Mouse (Mus musculus) lung, postnatal 14 days (tissue): Measurements from ENCODE around the gene Grid2.

ENCODE experiments used
- DNase-seq: peaks from one replicate; pipeline ENCODE4 v3.0.0; 2021

Grid2 gene

DNA sequence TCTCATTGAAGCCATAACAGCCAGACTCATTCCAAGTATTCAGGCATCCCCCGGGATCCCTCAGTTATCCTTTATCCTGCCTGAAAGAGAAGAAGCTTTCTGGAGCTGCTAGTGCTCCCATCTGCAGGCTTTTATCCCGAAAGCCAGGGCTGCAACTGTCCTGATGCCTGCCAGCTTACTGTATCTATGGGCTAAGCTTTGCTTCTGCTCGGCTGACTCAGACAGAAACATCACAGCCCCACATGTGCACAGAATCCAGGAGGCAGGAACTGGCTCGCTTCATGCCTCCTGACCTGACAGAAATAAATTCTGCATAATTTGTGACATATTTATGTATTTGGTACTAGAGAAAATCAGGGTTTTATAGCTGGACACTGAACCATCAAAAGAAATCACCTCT lies 1361.2 kb downstream of the Grid2 start:
- no peak for DNase-seq

DNA sequence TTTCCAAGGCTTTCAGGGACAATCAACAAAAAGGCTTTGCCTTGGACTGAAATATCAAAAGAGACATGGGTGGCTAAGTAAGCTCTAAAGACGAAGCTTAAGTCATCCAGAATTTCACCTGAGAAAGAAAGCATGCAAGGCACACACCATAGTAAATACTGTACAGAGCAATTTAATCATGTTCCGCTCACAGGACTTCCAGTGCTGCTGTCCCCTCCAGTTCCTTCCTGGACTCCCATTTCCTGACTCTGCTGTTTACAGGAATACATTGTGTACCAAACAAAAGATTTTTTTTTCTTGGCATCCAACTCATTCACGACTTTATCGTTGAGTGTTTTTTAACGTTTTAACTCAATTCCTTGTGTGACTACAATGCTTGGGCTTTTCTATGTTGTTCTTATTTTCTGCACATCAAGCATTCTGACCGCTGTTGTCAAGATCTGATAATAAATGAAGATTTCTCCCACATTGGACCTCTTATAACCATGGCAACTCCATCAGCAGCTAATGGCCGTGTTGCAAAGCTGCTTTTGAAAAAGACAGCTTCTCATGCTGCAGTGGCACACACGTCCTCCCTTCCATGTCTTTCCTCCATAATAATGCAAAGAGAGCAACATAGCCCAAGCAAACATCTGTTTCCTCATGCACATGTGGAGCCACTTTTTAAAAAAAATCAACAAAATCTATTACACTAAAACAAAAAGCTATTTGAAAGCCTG lies 1361.9 kb downstream of the Grid2 start:
- no peak for DNase-seq

DNA sequence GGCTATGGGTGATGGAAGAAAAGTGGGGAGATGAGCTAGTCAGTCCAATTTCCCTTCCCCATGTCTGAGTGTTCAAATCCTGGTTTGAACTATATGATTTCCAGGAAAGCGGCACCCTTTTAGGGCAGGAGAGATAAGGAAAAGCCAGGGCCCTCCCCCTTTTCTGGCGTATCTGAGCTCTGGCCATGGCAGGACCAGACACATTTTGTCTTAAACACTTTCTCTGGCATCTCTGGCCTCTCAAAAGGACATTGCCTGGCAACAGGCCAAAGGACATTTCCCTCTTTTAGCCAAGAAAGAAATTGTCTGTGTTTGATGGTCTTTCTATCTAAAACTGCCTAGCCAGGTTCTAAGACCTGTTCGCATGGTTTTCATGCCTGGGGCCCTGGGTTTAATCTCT lies 1367.7 kb downstream of the Grid2 start:
- peak; percentile 47 for DNase-seq

DNA sequence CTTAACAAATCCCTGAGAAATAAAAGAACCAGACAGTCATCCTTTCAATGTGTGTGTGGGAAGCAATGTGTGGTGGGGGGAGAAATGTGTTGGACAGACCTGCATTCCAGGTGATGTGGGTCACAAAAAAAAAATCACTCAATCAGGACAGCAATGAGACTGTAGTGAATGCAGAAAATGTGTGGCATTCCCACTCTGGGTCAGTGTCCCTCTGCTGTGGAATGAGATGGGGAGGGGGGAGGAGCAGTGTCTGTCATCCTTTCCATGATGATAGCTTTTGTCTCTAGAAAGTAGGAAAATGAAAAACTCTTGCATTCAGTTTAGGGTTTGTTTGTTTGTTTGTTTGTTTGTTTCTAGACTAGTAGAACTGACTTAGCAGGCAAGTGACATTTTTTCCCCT lies 1392.0 kb downstream of the Grid2 start:
- no peak for DNase-seq

DNA sequence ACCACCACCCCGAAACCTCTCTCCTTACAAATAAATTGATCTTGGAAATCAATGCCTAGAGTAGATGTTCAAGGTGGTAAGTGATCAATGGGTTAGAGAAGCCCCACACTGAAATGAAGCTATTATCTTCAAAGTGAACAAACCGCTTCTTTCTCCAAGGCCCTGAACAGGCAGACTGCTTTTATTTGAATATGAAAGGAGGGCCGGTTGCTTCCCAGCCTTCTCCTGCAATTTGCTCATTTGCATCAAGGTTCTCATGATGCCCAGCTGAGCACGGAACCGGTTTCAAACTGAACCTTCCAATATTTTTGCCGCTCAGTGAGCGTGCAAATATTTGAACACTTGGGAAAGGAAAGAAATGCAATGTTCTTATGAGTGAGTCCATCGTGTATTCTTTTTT lies 1392.5 kb downstream of the Grid2 start:
- no peak for DNase-seq

DNA sequence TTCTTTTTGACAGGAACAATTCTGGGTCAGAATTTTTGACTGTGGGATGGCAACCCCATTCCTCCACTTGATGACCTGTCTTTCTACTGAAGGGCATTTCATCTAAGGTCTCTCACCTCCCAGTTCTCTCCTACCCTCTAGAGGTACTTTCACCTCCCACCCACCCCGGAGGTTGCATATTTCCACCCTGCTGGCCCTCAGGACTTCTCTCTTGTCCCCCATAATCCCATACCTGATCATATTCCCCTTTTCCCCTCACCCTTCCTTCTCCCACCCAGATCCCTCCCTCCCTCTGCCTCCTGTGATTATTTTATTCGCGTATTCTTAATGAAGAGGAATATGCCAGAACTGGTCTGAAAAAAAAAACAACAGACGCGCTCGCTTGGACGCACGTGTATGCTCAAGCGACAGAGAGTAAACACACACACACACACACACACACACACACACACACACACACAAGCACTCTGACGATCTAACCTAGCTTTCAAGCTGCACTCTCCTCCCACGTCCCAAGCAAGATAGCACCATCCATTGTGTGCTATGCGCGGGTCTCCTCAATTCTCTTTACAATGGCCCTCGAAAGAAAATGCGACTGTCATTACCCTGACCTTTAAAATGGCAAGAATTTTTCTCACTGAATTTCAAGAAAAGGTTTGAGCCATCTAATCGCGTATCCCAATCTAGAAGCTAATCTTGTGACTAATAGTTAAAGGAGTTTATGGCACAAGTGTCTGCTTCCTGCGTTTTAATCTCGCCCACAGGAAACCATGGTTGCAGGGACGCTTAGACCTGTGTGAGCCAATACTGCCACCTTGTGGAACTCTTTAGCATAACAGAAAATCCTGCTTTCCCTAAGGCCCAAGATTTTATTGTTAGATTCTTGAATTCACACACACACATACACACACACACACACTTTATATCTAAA lies 1393.9 kb downstream of the Grid2 start:
- peak; percentile 59 for DNase-seq

DNA sequence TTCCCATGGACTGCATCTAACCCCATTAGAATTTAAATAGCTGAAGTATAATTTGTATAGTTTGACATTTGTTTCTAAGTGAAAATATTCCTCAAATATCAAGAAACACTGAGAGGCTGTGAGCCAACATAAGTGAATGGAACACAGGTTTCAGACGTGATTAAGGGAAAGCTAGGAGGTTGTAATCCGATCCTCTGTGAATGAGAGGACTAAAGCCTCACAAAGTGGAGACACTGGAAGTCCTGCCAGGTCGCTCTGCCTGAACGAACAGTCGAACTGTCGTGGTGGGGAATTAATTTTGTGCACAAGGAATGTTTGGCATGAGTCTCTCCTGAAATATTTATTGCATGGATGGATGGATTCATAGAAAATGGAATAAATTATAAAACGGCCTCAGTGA lies 1395.1 kb downstream of the Grid2 start:
- no peak for DNase-seq

DNA sequence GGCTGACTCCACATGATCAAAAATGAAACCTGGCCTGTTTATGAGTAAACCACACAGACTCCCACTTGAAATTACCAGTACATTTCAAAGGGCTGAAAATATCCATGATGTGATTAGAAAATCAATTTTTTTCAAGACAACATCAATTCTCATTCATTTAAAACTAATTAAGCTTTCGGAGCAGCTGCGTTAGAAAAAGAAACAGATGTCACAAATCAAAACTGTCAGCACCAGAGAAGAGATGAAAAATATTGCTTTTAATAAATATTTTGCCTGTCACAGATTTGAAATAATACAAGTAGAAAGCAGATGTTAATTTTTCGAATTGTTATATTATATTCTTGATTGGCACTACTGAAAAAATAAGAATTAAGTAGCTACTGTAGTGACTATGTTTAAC lies 1415.3 kb downstream of the Grid2 start:
- DNase-seq, result no peak

DNA sequence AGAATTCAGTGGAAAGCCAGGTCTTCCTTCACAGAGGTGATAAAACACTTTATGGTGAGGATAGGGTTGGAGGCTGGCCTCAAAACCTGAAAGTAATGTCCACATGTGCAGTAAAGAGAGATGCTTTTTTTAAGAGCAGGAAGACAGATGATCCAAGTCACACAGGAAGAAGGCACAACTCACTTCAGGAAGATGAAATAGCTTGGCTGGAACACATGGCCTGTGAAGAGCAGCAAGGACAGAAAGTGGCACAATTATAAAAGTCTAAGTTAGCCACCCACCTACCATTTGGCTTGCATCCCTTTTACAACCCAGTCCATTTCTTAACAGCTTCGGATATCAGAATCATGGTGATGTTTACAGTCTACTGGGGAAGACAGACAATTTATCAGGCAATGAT lies 1423.1 kb downstream of the Grid2 start:
- no peak for DNase-seq

DNA sequence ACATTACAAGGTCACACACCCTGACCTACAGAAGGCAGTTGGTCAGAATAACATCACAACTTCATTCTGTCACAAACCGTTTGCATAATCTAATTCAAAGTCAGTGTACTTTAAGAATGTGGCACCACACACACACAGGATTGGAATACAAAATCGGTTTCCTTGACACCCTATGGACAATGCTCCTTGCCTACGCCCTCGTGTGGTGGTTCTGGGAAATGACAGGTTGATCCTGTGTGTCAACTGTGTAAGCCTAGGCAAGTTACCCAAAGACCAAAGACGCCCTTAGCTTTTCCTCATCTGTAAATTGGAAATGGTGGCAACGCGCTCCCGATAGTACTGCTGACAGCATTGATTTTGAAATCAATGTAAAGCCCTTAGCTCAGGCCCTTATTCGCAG lies 1428.3 kb downstream of the Grid2 start:
- DNase-seq, result peak; percentile 4

DNA sequence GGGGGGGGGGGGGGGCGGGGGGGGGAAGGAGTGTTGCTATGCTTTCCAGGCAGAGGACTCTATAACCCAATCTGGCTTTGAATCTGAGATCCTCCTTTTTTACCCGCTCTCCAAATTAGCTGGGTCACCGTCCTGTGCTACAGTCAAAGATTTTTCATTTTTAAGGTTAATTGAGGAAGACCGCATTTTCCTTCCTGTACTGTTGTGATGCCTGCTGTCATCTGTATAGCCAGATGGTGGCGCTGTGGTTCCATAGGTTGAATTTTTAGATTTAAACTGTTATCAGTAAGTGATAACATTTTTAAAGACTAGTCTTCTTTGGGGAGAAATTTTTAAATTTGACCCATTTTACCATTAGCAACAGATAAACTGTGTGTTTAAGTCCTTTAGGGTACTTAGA lies 1429.3 kb downstream of the Grid2 start:
- no peak for DNase-seq

DNA sequence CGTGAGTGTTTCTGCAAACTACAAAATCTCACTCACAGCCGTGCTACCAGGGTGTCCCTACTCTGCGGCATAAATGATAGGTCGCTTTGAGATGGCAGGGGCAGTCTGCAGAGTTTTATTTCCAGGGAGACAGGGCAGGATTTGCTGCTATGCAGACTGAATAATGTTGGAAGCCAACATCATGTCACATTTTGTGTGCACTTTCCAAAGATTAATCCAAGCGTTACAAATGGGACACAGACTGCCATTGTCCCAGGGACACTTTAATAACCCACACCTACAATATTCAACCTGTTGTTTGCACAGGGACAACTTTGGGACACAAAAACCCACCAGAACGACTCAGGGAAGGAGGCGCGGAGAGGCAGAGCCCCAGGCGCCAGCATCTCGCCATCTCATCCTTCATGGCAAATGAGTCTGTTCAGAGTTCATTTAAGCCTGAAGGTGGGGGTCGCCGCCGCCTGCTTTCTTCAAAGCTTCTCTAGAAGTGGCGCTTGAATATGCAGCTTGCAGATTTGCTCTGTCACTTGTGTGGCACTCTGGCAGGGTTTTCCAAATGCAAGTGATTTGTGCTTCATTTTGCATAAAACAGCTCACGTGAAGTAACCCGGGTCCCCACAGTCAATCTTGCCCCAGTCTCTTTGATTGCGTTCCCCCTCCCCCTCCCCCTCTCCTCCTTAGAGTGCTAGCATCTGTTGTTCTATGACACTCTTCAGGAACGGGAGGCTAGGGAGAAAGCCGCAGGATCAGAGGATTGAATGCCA lies 1432.7 kb downstream of the Grid2 start:
- DNase-seq, result no peak

DNA sequence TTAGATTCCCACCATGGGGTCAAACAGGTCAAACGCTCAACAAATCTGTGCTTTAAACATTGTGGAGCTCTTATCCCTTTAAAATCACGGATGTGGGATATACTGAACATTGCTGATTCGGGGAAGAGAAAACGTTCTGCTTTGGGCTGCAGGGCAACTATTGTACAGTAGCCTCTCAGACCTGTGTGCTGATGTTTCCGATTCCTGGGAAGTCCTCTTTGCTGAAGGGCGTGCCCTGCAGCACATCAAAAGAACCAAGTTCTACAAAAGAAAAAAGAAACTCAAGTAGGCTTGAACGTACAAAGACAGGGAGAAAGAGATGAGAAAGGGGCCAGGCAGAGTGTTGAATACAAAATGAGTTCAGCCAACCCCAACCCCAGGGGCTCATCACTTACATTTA lies 1439.0 kb downstream of the Grid2 start:
- no peak for DNase-seq

DNA sequence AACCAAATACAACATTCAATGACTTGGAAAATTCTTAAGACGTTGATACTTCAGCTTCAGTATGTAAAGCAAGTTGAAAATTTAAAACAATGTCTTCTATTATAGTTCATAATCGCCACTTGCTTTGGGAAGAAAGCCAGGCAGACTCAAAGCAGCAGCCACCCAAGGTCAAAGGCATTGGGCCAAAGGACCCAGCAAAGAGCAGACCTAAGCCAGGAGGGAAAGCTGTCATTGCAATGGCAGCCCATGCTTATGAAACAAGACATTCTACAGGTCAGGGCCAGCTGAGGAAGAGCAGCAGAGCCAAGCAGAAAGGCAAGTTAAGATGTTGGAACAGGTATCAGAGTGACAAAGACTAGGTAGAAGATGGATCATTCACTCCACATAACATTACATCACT lies 1448.0 kb downstream of the Grid2 start:
- no peak for DNase-seq

DNA sequence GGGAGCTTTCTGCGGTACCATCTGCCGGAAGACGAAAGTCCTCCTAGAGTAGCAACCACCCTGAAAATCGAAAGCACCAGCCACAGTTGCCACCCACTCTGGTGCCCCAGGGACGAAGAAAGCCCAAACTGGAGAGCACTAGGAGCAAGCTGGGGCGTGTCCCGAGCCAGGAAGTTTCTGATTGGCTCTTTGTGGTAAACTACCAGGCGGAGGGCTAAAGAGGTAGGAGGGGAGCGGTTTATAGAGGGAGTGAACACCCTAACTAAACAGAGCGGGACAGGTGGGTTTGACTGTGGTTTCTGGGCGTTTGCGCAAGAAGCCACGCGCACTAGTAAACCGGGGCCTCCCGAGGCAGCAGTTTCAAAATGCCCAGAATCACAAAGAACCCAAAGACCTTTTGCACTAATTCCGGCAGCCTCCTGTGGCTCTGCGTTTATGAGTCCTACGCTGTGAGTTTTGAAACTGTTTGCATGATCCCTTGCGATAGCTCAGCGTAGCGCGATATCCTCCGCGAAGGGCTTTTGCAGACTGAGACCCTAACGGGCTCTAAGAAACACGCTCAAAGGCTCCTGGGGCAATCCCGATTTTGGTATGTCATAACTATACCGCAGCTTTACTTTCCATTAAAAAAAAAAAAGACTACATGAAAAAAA lies 1472.2 kb downstream of the Grid2 start:
- peak; percentile 34 for DNase-seq

DNA sequence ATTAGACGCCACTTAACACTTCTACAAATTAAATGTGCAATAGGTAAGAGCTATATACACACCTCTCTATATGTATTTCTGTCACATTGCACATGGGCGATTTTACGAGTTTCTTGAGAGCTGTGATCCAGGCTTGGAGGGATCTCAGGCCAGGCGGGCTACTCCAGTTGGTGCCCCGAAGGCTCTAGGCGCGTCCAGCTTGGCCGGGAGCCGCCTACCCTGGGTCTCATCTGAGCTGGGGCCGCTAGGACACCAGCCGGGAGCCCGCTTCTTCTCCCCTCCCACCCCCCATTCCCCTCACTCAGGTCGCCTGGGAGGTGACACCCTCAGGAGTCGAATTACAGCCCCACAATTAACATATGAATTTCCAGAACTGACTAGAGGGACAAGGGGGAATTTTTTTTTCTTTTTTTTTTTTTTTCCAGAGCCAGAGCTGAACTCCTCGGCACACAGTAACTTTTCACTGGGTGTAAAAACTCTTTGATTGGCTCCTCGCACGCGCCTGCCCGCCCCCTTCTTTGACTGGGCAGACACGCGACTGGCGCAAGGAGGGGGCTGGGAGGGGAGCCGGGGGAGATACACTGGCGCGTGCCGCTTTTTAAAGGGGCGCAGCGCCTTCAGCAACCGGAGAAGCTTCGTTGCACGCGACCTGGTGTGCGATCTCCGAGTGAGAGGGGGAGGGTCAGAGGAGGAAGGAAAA lies 1473.0 kb downstream of the Grid2 start, which contains the start of gene Atoh1:
Atoh1 (plus strand) TSS at position 627 of the 700 bp plus-strand sequence.
- DNase-seq, result peak; percentile 11

DNA sequence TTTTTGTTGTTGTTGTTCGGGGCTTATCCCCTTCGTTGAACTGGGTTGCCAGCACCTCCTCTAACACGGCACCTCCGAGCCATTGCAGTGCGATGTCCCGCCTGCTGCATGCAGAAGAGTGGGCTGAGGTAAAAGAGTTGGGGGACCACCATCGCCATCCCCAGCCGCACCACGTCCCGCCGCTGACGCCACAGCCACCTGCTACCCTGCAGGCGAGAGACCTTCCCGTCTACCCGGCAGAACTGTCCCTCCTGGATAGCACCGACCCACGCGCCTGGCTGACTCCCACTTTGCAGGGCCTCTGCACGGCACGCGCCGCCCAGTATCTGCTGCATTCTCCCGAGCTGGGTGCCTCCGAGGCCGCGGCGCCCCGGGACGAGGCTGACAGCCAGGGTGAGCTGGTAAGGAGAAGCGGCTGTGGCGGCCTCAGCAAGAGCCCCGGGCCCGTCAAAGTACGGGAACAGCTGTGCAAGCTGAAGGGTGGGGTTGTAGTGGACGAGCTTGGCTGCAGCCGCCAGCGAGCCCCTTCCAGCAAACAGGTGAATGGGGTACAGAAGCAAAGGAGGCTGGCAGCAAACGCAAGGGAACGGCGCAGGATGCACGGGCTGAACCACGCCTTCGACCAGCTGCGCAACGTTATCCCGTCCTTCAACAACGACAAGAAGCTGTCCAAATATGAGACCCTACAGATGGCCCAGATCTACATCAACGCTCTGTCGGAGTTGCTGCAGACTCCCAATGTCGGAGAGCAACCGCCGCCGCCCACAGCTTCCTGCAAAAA lies 1473.7 kb downstream of the Grid2 start:
- DNase-seq, result no peak

DNA sequence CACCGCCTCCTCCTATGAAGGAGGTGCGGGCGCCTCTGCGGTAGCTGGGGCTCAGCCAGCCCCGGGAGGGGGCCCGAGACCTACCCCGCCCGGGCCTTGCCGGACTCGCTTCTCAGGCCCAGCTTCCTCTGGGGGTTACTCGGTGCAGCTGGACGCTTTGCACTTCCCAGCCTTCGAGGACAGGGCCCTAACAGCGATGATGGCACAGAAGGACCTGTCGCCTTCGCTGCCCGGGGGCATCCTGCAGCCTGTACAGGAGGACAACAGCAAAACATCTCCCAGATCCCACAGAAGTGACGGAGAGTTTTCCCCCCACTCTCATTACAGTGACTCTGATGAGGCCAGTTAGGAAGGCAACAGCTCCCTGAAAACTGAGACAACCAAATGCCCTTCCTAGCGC lies 1474.4 kb downstream of the Grid2 start:
- no peak for DNase-seq

DNA sequence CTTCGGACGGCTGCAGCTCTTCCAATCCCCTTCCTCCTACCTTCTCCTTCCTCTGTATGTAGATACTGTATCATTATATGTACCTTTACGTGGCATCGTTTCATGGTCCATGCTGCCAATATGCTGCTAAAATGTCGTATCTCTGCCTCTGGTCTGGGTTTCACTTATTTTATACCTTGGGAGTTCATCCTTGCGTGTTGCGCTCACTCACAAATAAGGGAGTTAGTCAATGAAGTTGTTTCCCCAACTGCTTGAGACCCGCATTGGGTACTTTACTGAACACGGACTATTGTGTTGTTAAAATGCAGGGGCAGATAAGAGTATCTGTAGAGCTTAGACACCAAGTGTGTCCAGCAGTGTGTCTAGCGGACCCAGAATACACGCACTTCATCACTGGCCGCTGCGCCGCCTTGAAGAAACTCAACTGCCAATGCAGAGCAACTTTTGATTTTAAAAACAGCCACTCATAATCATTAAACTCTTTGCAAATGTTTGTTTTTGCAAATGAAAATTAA lies 1474.9 kb downstream of the Grid2 start:
- no peak for DNase-seq

DNA sequence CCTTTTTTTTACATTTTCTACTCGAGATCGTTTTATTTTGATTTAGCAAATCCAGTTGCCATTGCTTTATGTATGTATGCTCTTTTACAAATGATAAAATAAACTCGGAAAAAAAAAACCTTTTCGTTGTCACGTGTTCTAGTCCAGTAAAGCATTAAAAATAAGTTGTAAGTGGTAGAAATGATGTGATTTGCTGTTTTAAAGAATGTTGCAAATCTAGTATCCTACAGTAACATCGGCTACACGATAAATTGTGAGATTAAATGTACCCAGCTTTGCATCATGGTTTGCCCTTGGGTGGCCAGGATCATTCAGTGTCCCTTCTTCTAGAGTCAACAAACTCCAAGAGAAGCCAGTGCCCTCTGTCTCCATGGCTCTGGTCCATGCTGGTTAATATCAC lies 1475.5 kb downstream of the Grid2 start:
- DNase-seq, result no peak
